Mouse (Mus musculus): ENCODE measurements around the gene Gm11232.
A peak's percentile ranks its signal among the peaks of the same experiment; 100 is the strongest.

The Gm11232 gene

GRCm38 (mm10) chr4:71757865-71758264, at the start of gene Gm11232:
Gene Gm11232 (minus strand): TSS chr4:71757965.
- no peak for DNase-seq

GRCm38 (mm10) chr4:71805977-71806534, 48.3 kb upstream of the Gm11232 start:
- DNase-seq: no peak

- no peak for DNase-seq
Observed at GRCm38 (mm10) chr4:71765529-71765928, 7.8 kb upstream of the Gm11232 start.

DNA sequence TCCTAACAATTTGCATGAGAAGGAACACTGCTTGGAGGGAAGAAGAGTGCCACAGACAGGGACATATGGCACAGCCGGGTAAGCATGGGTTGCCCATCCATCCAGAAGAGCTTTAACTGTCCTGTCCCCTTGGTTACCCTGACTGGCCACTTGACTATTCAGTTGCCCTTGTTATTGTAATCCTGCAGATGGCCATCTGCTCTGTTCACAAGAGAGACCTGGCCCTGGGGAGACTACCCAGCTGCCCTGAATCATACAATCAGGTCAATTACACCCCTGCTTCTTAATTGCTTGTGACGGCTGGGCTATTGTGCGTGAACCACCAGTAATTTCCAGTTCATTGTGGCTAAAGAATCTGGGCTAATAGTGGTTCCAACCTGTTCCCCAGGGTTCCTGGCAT, 7.3 kb upstream of the Gm11232 start:
- peak; percentile 60 to 73 for DNase-seq

DNA sequence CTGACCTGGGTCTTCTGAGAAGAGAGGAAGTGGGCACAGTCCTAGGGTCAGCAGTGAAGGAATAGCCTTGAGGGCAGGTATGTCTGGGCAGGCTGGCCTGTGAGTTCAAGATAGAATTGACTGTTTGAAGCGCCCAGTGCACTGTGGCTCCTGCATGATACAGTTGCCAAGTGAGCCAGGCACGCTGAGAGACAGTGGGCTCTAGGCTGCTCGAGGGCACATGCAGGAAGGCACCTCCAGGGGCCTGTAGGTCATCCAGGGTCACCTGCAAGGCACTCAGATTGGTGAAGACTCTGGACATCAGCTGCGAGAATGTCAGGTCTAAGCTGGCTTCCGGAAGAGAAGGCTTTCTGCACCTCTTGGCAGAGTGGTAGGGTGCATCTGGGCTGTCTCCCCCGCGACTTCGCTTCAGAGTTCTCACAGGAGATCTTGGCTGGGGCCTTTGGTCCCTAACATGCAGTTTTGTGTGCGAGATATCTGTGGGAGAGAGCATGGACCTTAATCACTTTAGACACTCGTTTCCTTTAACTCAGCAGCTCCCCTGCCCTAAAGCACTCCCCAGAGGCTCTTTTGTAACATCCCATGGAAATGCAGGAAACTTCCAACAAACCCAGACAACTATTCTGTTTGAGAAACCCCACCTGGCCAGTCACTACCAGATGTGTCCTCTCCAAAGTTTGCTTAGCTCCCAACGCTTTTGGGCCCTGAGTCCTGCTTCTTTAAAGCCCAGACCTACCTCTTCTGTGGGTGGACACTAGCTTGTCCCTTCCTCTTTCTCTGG, 1.1 kb downstream of the Gm11232 start:
- no peak for DNase-seq

DNA sequence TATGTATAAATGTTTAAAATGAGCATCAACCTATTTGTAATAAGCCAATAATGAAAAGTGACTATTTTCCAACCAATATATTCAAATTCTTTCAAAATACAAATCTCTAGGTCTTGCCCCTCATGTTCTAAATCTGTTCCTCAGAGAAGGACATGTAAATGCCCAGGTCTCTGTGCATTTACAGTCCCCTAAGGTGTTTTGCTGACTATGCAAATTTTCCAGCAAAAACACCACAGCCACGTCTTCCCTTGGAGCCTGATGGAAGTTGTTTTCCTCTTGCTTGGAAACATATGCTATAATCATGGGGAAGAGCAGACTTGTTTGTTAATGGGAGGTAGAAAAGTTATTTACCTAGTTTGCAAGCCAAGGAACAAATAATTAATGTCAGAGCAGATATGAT, 12.0 kb downstream of the Gm11232 start:
- no peak for DNase-seq

DNA sequence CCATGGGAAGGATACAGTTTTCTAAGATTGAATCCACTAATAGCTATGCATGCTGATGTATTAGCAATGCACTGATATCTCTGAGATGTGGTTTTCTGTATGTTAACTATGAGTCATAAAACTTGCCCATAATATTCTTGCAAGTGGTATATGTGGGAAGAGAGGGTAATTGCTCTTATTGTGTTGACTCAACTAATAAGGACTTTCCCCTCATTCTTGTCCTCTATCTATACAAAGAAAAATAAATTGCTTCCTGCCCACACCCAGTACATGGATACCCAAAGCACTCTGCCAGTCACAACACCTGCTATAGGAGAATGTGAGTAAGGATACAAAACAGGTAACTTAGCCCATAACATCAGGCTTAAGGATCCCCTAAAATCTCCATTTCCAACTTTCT, 21.2 kb downstream of the Gm11232 start:
- DNase-seq: no peak

- DNase-seq: no peak
Observed at GRCm38 (mm10) chr4:71735261-71735660, 22.5 kb downstream of the Gm11232 start.

- no peak for DNase-seq
Observed at GRCm38 (mm10) chr4:71729401-71729800, 28.4 kb downstream of the Gm11232 start.

- DNase-seq: no peak
Observed at GRCm38 (mm10) chr4:71727611-71728010, 30.2 kb downstream of the Gm11232 start.

DNA sequence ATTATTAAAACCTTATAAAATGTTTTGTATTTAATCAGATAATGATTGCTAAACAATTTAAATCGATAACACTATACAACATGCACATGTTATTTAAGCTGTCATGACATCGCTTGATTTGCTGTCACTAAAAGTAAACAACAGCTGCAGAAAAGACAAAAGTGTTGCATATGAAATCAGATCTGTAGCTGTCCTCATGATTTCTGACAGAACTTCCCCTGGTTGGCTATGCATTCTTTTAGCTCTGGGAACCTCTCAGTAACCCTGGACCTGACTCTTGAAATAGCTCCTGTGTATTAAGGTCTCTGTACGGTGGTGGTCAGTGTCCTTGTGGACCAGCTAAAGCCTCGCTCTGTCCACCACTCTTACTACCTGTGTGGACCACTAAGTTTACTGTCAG, 30.7 kb downstream of the Gm11232 start:
- DNase-seq: no peak

GRCm38 (mm10) chr4:71725889-71726288, 31.9 kb downstream of the Gm11232 start:
- no peak for DNase-seq

Measured in cerebellum, adult 18-20 months (tissue).